Mouse (Mus musculus) liver, embryonic 16.5 days (tissue): ENCODE measurements around the gene Safb. TPM values are rescaled to one million over a fixed set of nuclear protein-coding genes. Genes with fewer than 3 reads are reported as not detected.

Source experiments
- ATAC-seq: fragments of 200-750 bp; cut with Nextera tagmentation; 2 replicates; pipeline ENCODE4 v1.8.0; 2017; ENCODE audit warnings: low read depth, mild to moderate bottlenecking, moderate number of reproducible peaks, moderate library complexity
- H3K27ac ChIP-seq: fragments of 300-500 bp; sonication (generic); 2 replicates; pipeline ENCODE4 v1.5.1; 2014; ENCODE audit warnings: mild to moderate bottlenecking, low read length
- H3K27me3 ChIP-seq: fragments of 300-500 bp; sonication (generic); 2 replicates; pipeline ENCODE4 v1.6.1; 2014; ENCODE audit warnings: low read depth, low read length, mixed read lengths; ENCODE audit not compliant: control insufficient read depth, insufficient read depth
- H3K36me3 ChIP-seq: fragments of 300-500 bp; sonication (generic); 2 replicates; pipeline ENCODE4 v1.6.1; 2014; ENCODE audit warnings: mild to moderate bottlenecking; ENCODE audit not compliant: control insufficient read depth, insufficient read depth
- H3K4me1 ChIP-seq: fragments of 300-500 bp; sonication (generic); 2 replicates; pipeline ENCODE4 v1.6.1; 2014; ENCODE audit warnings: low read depth, low read length, mixed read lengths; ENCODE audit not compliant: control insufficient read depth
- H3K4me2 ChIP-seq: fragments of 300-500 bp; sonication (generic); 2 replicates; pipeline ENCODE4 v1.6.1; 2014; ENCODE audit warnings: low read depth, low read length, mixed read lengths
- H3K4me3 ChIP-seq: fragments of 300-500 bp; sonication (generic); 2 replicates; pipeline ENCODE4 v1.5.1; 2014; ENCODE audit warnings: low read depth, mild to moderate bottlenecking, low read length
- H3K9ac ChIP-seq: fragments of 300-500 bp; sonication (generic); 2 replicates; pipeline ENCODE4 v1.6.1; 2014; ENCODE audit warnings: low read depth, low read length
- H3K9me3 ChIP-seq: fragments of 300-500 bp; sonication (generic); replicated peaks from 2 replicates; pipeline ENCODE4 v1.6.1; 2016; ENCODE audit warnings: low read length; ENCODE audit not compliant: control insufficient read depth
- WGBS: fragments of 180-500 bp; shearing (Covaris S2); extraction: QIAGEN DNeasy Blood & Tissue Kit; methylation state at CpG from one replicate; pipeline ENCODE4 v1.1.7; 2014; ENCODE audit not compliant: insufficient replicate concordance; 5-methylcytosine and 5-hydroxymethylcytosine counted together
- polyA plus RNA-seq: library from polyadenylated mRNA; unstranded; fragments of >200 nt; fragmentation: Nextera tagmentation; extraction: Ambion mirVana; gene quantifications from 2 replicates; pipeline ENCODE4 v1.2.1, GENCODE M21; 2015

Safb gene
- polyA plus RNA-seq, 1 experiment from 2014 or later, result 38.7 TPM

DNA sequence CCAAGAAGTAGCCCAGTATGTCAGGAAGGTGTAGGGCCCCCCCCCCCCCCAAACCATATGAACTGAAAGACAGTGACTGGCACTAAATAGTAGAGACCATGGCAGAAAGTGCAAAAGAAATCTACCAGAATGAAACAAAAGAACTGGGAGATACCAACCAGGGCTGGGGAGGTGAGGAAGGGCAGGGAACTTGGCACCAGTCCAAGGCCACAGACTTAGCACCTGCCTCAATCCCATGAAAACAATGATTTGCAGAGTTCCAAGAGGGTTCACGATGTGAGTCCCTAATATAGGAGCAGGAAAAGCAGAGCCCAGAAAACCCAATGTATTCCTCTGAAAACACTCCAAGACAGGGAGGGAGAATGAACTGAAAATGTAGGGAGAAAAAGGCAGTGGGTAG is 12.5 kb upstream of the Safb start:
- WGBS, result 77% methylated on average over 1 of the region's 1 CpGs
- Histone ChIP-seq H3K27ac (no peak overlapping the region), H3K9ac (no peak overlapping the region), H3K27me3 (no peaks in the 10 kb centered on the region), H3K4me2 (no peak overlapping the region), H3K36me3 (peaks cover 80% of the 10 kb centered on the region), H3K4me1 (peaks cover 2% of the 10 kb centered on the region; the same call in 1 of the 2 replicates), H3K4me3 (no peak overlapping the region), H3K9me3 (no peaks in the 10 kb centered on the region)
- no peak for ATAC-seq

DNA sequence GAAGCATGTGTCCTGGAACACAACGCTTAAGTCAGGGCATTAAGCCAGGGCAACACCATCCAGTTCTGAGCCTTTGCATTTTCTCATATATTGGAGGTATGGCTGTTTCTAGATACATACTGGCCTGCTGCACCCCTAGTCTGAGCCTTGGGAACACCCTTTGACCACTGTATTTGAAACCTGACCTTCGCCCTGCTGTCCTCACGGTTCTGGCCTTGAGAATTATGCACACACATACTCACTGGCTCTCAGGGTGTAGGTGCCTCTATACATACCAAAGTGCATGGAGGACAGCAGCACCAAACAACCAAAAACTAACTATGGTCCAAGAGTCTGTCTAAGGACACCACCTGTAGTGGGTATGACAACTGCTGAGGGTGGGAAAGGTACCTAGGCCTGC is 11.7 kb upstream of the Safb start:
- 85% methylated on average over 3 of the region's 3 CpGs for WGBS
- peaks cover 80% of the 10 kb centered on the region for H3K36me3 ChIP-seq
- peak; percentile 53 for ATAC-seq
- no peaks in the 10 kb centered on the region for H3K27me3 ChIP-seq
- no peak overlapping the region; the same call in 1 of the 2 replicates for H3K27ac ChIP-seq
- H3K4me3 ChIP-seq, result no peak overlapping the region
- H3K4me1 ChIP-seq, result peaks cover 2% of the 10 kb centered on the region; the same call in 1 of the 2 replicates
- no peak overlapping the region for H3K9ac ChIP-seq
- no peak overlapping the region for H3K4me2 ChIP-seq
- H3K9me3 ChIP-seq, result no peaks in the 10 kb centered on the region

DNA sequence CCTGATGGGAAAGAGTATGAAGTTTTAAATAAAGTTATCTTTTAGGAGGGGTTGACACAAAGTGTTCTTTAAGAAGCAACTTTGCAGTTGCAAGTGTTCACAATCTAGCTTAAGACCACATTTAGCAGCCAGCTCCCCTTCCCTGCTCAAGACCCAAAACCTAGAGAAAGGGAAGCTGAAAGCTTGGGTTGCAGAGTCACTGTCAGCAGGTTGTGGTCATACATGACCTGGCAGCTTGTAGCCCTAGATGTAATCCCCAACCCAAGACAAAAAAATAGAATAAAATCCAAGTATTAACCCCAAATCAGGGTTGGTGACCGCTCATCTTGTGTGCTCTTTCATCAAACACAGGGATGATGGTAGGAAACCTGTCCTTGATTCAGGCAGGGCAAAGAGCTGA is 1.6 kb upstream of the Safb start:
- Histone ChIP-seq H3K4me2 (peak overlapping the region; percentile 86), H3K27me3 (no peaks in the 10 kb centered on the region), H3K36me3 (peaks cover 43% of the 10 kb centered on the region), H3K4me1 (peaks cover 36% of the 10 kb centered on the region), H3K4me3 (peak overlapping the region; percentile 96), H3K27ac (peak overlapping the region; percentile 97), H3K9me3 (no peaks in the 10 kb centered on the region), H3K9ac (peak overlapping the region; percentile 96)
- WGBS, result 36% methylated on average over 1 of the region's 1 CpGs
- ATAC-seq, result no peak

DNA sequence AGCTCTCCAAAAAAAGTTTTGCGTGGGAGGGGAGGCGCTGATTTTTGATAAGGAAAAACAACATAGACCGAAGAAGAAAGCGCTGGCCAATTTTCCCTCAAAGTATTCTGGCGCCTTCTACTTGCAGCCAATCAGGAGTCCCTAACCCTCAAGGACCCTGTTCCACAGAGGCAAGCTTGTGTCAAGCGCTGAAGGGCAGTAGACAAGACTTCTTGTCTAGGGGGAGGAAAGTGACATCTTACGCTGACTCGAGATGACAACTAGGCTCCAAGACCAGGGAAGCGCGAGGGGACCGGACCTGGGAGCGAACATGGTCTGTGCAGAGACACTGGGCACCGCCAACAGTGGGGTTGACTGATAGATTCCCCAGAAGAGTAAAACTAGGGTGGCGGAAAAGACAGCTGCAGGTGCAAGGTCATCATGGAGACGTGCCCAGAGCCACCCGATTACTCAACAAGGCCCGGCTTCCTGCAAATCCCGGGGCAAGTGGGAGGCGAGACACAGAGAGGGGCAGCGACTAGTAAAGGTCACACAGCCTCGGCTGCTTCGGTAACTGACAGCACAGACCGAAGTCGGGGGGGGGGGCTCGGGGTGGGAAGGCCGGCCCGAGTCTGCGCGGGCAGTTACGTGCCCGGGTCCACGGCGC is 891 bp upstream of the Safb start:
- no peak; the same call in 1 of the 2 replicates for ATAC-seq
- H3K27me3 ChIP-seq, result no peaks in the 10 kb centered on the region
- H3K4me2 ChIP-seq, result peak overlapping the region; percentile 86
- peak overlapping the region; percentile 96 for H3K4me3 ChIP-seq
- peaks cover 36% of the 10 kb centered on the region for H3K4me1 ChIP-seq
- peaks cover 43% of the 10 kb centered on the region for H3K36me3 ChIP-seq
- under 1% methylated on average over 33 of the region's 33 CpGs for WGBS
- H3K9ac ChIP-seq, result peak overlapping the region; percentile 96
- no peaks in the 10 kb centered on the region for H3K9me3 ChIP-seq
- peak overlapping the region; percentile 97 for H3K27ac ChIP-seq

DNA sequence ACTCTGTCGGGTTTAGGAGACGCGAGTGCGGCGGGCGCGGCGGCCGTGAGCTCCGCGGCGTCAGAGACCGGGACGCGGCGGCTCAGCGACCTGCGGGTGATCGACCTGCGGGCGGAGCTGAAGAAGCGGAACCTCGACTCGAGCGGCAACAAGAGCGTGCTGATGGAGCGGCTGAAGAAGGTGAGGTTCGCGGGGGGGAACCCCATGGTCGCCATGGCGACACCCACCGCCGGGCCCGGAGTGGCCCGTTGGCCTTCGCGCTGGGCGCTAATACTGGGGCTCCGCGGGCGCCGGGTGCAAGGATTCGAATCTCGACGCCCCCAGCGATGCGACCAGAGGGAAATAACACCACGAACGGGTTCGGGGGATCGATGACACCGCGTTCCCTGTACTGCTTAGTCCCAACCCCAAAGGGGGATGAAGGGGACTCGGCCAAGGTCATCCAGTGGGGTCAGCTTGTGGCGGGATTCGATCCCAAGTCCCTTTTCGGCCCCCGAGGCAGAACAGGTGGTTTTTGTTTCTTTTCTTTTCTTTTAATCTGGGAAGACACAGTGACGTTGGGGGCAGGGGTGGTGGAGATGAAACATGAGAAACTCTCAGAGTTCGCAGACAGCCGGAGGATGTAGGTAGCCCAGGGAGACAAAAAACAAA is 671 bp downstream of the Safb start:
- Histone ChIP-seq H3K27ac (peak overlapping the region; percentile 97), H3K9me3 (no peaks in the 10 kb centered on the region), H3K4me2 (peak overlapping the region; percentile 86), H3K27me3 (no peaks in the 10 kb centered on the region), H3K9ac (peak overlapping the region; percentile 93), H3K4me1 (peaks cover 36% of the 10 kb centered on the region), H3K36me3 (peaks cover 40% of the 10 kb centered on the region), H3K4me3 (peak overlapping the region; percentile 96)
- WGBS, result under 1% methylated on average over 61 of the region's 61 CpGs
- ATAC-seq, result peak; percentile 8; the same call in 1 of the 2 replicates

DNA sequence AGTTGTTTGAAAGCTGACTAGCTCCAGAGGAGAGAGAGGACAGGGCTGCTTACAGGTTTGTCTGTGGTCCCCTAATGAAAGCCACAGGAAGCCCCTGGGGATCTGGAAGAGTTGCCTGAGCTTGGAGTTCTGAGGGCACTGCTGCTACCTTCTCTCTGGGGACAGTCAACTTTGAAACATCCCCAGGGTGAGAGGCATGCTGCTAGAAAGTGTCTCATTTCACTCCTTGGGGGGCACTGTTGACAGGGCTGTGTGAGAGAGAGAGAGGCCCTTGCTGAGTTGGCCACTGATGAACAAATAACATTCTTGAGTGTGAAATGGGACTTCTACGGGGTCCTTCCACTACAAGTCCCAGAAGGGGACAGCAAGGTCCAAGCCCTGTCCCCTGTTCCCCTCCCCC is 3.1 kb downstream of the Safb start:
- H3K27me3 ChIP-seq, result no peaks in the 10 kb centered on the region
- no peak overlapping the region for H3K27ac ChIP-seq
- no peaks in the 10 kb centered on the region for H3K9me3 ChIP-seq
- peaks cover 41% of the 10 kb centered on the region for H3K36me3 ChIP-seq
- no peak for ATAC-seq
- H3K4me1 ChIP-seq, result peaks cover 23% of the 10 kb centered on the region
- H3K4me3 ChIP-seq, result no peak overlapping the region
- no peak overlapping the region for H3K4me2 ChIP-seq
- H3K9ac ChIP-seq, result no peak overlapping the region
- 90% methylated on average over 1 of the region's 1 CpGs for WGBS

DNA sequence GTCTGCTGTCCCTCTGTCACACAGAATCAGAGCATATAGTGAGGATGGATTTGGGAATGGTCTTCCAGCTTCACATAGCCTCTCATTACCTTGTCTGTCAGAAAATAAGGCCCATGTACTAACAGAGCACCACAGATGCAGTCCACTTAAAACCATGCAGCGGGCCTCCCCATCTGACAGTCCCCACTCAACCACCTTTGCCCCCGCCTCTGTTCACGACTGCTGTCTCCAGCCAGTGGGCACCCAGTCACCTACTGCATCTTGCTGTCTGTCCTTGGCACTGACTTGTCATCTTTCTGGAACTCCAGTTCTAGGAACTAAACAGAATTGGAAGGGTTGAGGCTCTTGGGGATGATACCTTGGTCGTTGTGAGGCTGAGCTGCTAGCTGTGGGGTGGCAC is 4.3 kb downstream of the Safb start:
- no peaks in the 10 kb centered on the region for H3K27me3 ChIP-seq
- no peaks in the 10 kb centered on the region for H3K9me3 ChIP-seq
- H3K4me3 ChIP-seq, result no peak overlapping the region
- ATAC-seq, result no peak
- 91% methylated on average over 4 of the region's 4 CpGs for WGBS
- H3K27ac ChIP-seq, result no peak overlapping the region
- no peak overlapping the region for H3K9ac ChIP-seq
- no peak overlapping the region for H3K4me2 ChIP-seq
- peaks cover 51% of the 10 kb centered on the region for H3K36me3 ChIP-seq
- H3K4me1 ChIP-seq, result peaks cover 17% of the 10 kb centered on the region

DNA sequence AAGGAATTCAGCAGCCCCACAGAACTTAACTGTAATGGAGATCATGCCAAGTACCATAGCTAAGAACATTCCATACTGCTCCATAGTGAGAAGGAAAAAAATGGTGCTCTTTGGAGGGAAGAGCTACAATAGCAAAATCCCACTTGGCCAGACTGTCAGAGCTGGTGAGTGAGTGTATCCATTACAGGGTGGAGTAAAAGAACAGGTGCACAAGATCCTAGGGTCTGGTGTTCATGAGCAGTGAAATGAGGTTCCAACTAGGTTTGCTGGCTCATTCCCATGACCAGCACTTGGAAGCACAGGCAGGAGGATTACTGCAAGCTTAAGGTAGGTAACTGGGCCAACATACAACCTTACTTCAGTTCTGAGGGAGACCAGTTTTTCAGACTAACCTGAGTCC is 7.9 kb downstream of the Safb start:
- Histone ChIP-seq H3K4me2 (no peak overlapping the region), H3K9ac (no peak overlapping the region), H3K36me3 (peaks cover 83% of the 10 kb centered on the region), H3K27ac (no peak overlapping the region), H3K4me1 (no peaks in the 10 kb centered on the region; the same call in 1 of the 2 replicates), H3K4me3 (no peak overlapping the region), H3K27me3 (no peaks in the 10 kb centered on the region), H3K9me3 (no peaks in the 10 kb centered on the region)
- no peak for ATAC-seq

DNA sequence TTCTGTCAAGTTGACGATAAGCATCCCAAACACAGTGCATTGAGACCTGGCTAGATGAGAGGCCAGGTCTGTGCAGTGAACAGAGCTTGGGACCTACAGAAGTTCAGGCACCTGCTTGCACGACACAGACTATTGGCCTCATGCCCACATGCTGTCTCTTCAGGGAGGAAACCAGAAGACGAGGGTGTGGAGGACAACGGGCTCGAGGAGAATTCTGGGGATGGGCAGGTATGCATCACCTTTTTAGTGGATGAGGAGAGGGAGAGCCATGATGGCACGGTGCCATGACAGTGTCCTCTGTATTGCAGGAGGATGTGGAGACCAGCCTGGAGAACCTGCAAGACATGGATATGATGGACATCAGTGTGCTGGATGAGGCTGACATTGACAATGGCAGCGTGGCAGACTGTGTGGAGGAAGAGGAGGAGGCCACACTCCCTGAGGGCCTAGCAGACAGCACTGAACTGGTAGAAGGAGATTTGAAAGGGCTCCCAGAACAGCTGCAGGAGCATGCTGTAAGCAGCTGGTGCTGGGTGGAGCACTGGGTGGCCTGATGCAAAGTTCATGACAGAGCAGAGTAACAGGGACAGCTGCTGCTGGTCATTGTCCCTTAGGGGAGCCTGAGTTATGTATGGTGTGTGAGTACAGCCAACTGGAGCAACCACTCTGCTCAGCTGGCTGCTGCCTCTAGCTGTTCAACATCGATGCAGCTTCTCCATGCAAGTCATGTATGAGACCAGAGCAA is 9.1 kb downstream of the Safb start:
- Histone ChIP-seq H3K27ac (no peak overlapping the region), H3K9ac (no peak overlapping the region), H3K36me3 (peaks cover 82% of the 10 kb centered on the region), H3K4me2 (no peak overlapping the region), H3K4me3 (no peak overlapping the region), H3K9me3 (no peaks in the 10 kb centered on the region), H3K4me1 (no peaks in the 10 kb centered on the region; the same call in 1 of the 2 replicates), H3K27me3 (no peaks in the 10 kb centered on the region)
- WGBS, result 91% methylated on average over 8 of the region's 8 CpGs
- no peak for ATAC-seq
